Mouse (Mus musculus) forebrain, embryonic 12.5 days (tissue): Measurements from ENCODE around the gene Thbs3. TPM values are rescaled to one million over a fixed set of nuclear protein-coding genes. Genes with fewer than 3 reads are reported as not detected.

Experiments
- ATAC-seq: fragments of 200-750 bp; cut with Nextera tagmentation; 2 replicates; pipeline ENCODE4 v1.8.0; 2017; ENCODE audit warnings: moderate TSS enrichment; ENCODE audit not compliant: low FRiP score
- H3K27ac ChIP-seq: fragments of 300-500 bp; sonication (generic); 2 replicates; pipeline ENCODE4 v1.5.1; 2016; ENCODE audit warnings: mild to moderate bottlenecking
- H3K27me3 ChIP-seq: fragments of 300-500 bp; sonication (generic); 2 replicates; pipeline ENCODE4 v1.6.1; 2016; ENCODE audit warnings: mild to moderate bottlenecking
- H3K36me3 ChIP-seq: fragments of 300-500 bp; sonication (generic); replicated peaks from 2 replicates; pipeline ENCODE4 v1.6.1; 2016; ENCODE audit warnings: mild to moderate bottlenecking
- H3K4me1 ChIP-seq: fragments of 300-500 bp; sonication (generic); 2 replicates; pipeline ENCODE4 v1.6.1; 2016
- H3K4me2 ChIP-seq: fragments of 300-500 bp; sonication (generic); 2 replicates; pipeline ENCODE4 v1.6.1; 2016; ENCODE audit warnings: mild to moderate bottlenecking, moderate library complexity
- H3K4me3 ChIP-seq: fragments of 300-500 bp; sonication (generic); replicated peaks from 2 replicates; pipeline ENCODE4 v1.5.1; 2016; ENCODE audit warnings: mild to moderate bottlenecking
- H3K9ac ChIP-seq: fragments of 300-500 bp; sonication (generic); 2 replicates; pipeline ENCODE4 v1.6.1; 2016; ENCODE audit warnings: mild to moderate bottlenecking
- H3K9me3 ChIP-seq: fragments of 300-500 bp; sonication (generic); 2 replicates; pipeline ENCODE4 v1.6.1; 2016
- WGBS: fragments of 180-500 bp; shearing (Covaris S2); methylation state at CpG from one replicate; pipeline ENCODE4 v1.1.7; 2016; 5-methylcytosine and 5-hydroxymethylcytosine counted together
- polyA plus RNA-seq: library from polyadenylated mRNA; unstranded; fragments of >200 nt; fragmentation: Nextera tagmentation; extraction: Ambion mirVana; gene quantifications from 2 replicates; pipeline ENCODE4 v1.2.1, GENCODE M21; 2016

Thbs3 gene
- polyA plus RNA-seq, 1 experiment from 2014 or later = 97.9 TPM

DNA sequence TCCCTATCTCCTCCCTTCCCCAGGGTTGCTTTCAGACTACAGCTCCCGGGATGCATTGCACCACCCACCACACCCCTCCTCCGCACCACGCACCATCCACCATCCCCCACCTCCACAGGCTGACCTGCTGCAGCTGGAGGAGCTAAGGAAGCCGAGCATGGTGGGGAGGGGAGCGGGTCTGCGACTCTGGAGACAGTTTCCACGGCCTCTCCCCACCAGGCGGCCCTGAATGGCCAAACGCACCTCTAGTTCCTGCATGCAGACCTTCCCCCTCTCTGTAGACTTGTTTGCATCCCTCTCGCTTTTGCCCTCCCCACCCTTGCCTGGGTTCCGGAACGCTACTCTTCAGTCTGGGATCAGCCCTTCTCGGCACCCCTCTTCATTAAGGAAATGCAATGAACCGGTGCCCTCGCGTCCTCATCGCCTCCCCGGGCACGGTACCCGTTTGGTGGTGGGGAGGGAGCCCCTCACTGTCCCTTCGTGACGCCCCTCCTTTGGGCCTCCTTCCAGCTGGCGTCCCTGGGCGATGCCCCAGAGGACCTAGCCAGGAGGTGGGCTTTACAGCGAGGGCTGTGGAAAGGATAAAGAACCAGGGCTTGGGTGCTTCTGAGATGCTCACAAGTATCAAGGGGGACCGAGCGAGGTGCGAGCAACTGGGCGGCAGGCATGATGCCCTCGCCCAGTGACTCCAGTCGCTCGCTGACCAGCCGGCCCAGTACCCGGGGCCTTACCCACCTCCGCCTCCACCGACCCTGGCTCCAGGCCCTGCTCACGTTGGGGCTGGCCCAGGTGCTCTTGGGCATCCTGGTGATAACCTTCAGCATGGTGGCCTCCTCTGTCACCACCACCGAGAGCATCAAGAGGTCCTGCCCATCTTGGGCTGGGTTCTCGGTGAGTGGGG, 31.7 kb upstream of the Thbs3 start, which contains the start of gene Fam189b:
Fam189b (plus strand) TSS at position 86 of the 901 bp plus-strand sequence.
- H3K4me2 ChIP-seq = peak within 1 kb of the TSS; percentile 81
- peaks cover 50% of the 10 kb centered on the region for H3K4me1 ChIP-seq
- H3K9ac ChIP-seq = peak within 1 kb of the TSS; percentile 90
- H3K9me3 ChIP-seq = no peaks in the 10 kb centered on the region
- peaks cover 45% of the 10 kb centered on the region for H3K36me3 ChIP-seq
- ATAC-seq = peak; percentile 95
- WGBS = 7% methylated on average over 39 of the region's 39 CpGs
- H3K4me3 ChIP-seq = peak within 1 kb of the TSS; percentile 59
- H3K27me3 ChIP-seq = peaks cover 4% of the 10 kb centered on the region; the same call in 1 of the 2 replicates
- peak within 1 kb of the TSS; percentile 86 for H3K27ac ChIP-seq

DNA sequence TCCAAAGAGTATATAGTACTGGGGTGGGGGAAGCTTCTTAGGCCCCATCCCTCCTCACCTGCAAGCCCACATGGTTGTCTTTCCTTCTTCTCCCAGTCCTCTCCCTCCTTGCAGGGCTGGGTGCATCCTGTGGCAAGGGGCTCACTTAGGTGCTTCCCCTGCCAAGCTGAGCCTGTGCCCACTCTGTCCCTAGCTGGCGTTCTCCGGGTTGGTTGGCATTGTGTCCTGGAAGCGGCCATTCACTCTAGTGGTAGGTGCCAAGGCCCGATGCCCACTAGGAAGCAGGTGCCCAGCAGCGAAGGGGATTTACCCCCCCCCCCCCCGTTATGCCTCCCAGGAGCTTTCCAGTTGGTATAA, 31.0 kb upstream of the Thbs3 start:
- peaks cover 48% of the 10 kb centered on the region for H3K36me3 ChIP-seq
- H3K4me2 ChIP-seq = peak overlapping the region; percentile 81
- no peaks in the 10 kb centered on the region for H3K9me3 ChIP-seq
- H3K27me3 ChIP-seq = peaks cover 4% of the 10 kb centered on the region; the same call in 1 of the 2 replicates
- H3K4me3 ChIP-seq = peak overlapping the region; percentile 59
- no peak overlapping the region; the same call in 1 of the 2 replicates for H3K27ac ChIP-seq
- 83% methylated on average over 6 of the region's 6 CpGs for WGBS
- H3K9ac ChIP-seq = peak overlapping the region; percentile 90
- no peak for ATAC-seq
- peaks cover 44% of the 10 kb centered on the region for H3K4me1 ChIP-seq

DNA sequence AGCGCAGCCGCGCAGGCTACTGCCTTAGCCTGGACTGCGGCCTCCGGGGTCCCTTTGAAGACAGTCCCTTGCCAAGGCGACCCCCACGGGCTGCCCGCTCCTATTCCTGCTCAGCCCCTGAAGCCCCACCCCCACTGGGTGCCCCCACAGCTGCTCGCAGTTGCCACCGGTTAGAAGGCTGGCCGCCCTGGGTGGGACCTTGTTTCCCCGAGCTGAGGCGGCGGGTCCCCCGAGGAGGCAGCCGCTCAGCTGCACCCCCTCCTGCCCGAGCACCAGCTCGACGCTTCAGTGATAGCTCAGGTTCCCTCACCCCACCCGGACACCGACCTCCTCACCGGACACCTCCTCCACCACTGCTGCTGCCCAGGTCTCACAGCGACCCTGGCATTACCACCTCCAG, 27.8 kb upstream of the Thbs3 start:
- peaks cover 15% of the 10 kb centered on the region for H3K36me3 ChIP-seq
- 27% methylated on average over 23 of the region's 23 CpGs for WGBS
- no peak for ATAC-seq
- H3K4me2 ChIP-seq = no peak overlapping the region
- 0 out of 2 replicates have a peak overlapping the region, but pooled peaks have one; percentile 17 for H3K9ac ChIP-seq
- no peak overlapping the region for H3K27ac ChIP-seq
- no peaks in the 10 kb centered on the region for H3K9me3 ChIP-seq
- H3K4me3 ChIP-seq = no peak overlapping the region
- H3K4me1 ChIP-seq = peaks cover 40% of the 10 kb centered on the region
- H3K27me3 ChIP-seq = peaks cover 4% of the 10 kb centered on the region; the same call in 1 of the 2 replicates

DNA sequence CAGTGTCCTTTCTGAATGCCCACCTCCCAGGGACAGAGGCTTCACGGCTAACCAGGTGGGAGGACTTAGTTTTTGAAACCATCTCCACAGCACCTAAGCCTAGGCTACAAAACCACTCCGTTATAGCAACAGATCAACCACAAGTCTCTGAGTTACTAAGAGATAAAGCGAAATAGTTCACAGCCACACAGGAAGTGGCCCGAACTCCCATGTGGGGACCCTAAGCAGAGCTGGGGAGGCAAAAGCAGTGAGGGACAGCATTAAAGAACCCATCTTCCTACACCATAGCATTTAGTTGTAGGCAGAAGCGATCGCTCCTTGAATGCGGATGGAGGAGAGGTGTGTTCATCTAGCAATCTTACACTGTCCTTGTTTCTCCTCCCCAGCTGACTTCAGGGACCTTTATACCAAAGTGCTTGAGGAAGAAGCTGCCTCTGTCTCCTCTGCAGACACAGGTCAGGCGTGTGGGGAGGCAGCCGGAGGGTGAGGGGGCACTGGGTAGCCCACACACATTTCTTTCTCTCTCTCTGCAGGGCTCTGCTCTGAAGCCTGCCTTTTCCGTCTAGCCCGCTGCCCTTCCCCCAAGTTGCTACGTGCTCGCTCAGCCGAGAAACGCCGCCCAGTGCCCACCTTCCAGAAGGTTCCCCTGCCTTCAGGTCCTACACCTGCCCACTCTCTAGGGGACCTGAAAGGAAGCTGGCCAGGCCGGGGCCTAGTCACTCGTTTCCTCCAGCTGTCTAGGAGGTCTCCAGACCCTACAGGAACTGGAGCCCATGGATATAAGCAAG, 27.1 kb upstream of the Thbs3 start:
- H3K36me3 ChIP-seq = peaks cover 11% of the 10 kb centered on the region; the same call in 1 of the 2 replicates
- 0 out of 2 replicates have a peak overlapping the region, but pooled peaks have one; percentile 17 for H3K9ac ChIP-seq
- H3K4me2 ChIP-seq = no peak overlapping the region
- ATAC-seq = no peak
- no peaks in the 10 kb centered on the region for H3K9me3 ChIP-seq
- H3K27me3 ChIP-seq = peaks cover 4% of the 10 kb centered on the region; the same call in 1 of the 2 replicates
- no peak overlapping the region for H3K27ac ChIP-seq
- H3K4me3 ChIP-seq = no peak overlapping the region
- WGBS = 59% methylated on average over 18 of the region's 18 CpGs
- H3K4me1 ChIP-seq = peaks cover 34% of the 10 kb centered on the region

DNA sequence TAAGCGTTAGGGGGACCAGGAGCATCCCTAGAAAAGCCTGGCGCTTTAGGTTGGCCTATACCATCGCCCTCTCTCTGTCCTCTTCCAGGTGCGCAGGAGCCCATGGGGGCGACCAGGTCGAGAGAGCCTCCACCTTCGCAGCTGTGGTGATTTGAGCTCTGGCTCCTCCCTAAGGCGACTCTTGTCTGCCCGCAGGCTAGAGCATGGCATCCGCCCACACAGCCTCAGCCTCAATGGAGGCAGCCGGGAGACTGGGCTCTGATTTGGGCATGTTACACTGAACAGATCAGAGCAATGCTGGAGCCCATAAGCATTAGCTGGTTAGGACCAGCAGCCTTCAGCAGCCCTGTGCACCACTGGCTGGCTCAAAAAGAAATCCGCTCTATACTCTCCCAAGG, 26.5 kb upstream of the Thbs3 start:
- Histone ChIP-seq H3K4me1 (peaks cover 32% of the 10 kb centered on the region), H3K9ac (no peak overlapping the region), H3K36me3 (peaks cover 11% of the 10 kb centered on the region; the same call in 1 of the 2 replicates), H3K4me2 (no peak overlapping the region), H3K27me3 (peaks cover 4% of the 10 kb centered on the region; the same call in 1 of the 2 replicates), H3K9me3 (no peaks in the 10 kb centered on the region), H3K27ac (no peak overlapping the region), H3K4me3 (no peak overlapping the region)
- no peak for ATAC-seq
- 61% methylated on average over 12 of the region's 12 CpGs for WGBS

DNA sequence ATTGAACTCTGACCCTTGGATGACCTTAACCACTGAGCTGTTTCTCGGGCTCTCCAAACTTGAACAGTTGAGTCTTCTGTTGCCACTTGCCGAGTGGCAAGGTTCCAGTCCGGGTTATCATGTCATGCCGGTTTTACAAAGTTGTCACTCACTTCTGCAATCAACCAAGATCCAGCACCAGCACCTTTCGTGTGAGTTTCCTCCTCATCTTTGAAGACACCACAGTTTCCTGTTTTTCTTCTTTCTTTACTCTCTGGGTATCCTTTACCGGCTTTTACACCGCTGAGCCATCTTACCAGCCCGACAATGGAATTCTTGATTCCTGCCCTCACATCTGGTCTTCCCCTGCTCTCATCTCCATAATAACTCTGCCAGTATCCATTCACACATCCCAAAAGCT, 24.5 kb upstream of the Thbs3 start:
- 93% methylated on average over 8 of the region's 8 CpGs for WGBS

DNA sequence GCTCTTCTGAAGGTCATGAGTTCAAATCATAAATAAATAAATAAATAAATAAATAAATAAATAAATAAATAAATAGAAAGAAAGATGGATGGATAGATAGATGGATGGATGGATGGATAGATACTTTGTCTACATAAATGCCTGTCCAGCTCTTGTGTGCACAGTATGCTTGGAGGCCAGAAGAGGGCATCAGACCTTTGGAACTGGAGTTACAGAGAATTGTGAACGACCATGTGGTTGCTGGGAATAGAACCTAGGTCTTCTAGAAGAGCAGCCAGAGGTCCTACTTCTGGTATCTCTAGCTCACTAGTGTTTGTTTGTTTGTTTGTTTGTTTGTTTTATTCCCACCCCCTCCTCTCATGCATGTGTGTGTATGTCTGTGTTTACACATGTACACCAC, 21.6 kb upstream of the Thbs3 start:
- Histone ChIP-seq H3K27me3 (no peaks in the 10 kb centered on the region), H3K27ac (no peak overlapping the region), H3K36me3 (peaks cover 6% of the 10 kb centered on the region; the same call in 1 of the 2 replicates), H3K4me1 (peaks cover 14% of the 10 kb centered on the region), H3K9ac (no peak overlapping the region), H3K9me3 (no peaks in the 10 kb centered on the region), H3K4me2 (no peak overlapping the region), H3K4me3 (no peak overlapping the region)
- no peak for ATAC-seq
- 71% methylated on average over 1 of the region's 1 CpGs for WGBS

More for the DNA sequence above, 24.5 kb upstream of the Thbs3 start:
- Histone ChIP-seq H3K4me3 (no peak overlapping the region), H3K36me3 (peaks cover 11% of the 10 kb centered on the region; the same call in 1 of the 2 replicates), H3K9ac (no peak overlapping the region), H3K27ac (no peak overlapping the region), H3K27me3 (peaks cover 4% of the 10 kb centered on the region; the same call in 1 of the 2 replicates), H3K4me1 (peaks cover 16% of the 10 kb centered on the region), H3K4me2 (no peak overlapping the region), H3K9me3 (no peaks in the 10 kb centered on the region)
- ATAC-seq = no peak

DNA sequence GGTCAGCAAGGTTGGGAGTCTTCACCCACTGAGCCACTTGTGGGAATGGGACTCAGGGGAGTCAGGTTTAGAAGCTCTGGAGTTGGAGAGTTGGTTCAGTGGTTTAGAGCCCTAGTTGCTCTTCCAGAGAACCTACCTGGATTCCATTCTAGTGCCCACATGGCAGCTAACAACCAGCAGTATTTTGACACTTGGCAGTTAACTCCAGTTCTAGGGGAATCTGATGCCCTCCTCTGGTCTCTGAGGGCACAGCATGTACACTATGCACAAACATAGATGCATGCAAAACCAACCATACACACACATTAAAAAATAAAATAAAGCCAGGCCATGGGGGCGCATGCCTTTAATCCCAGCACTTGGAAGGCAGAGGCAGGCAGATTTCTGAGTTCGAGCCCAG, 21.1 kb upstream of the Thbs3 start:
- Histone ChIP-seq H3K4me1 (peaks cover 14% of the 10 kb centered on the region), H3K36me3 (peaks cover 1% of the 10 kb centered on the region; the same call in 1 of the 2 replicates), H3K9me3 (no peaks in the 10 kb centered on the region), H3K27me3 (no peaks in the 10 kb centered on the region), H3K4me3 (no peak overlapping the region), H3K9ac (no peak overlapping the region), H3K27ac (no peak overlapping the region), H3K4me2 (no peak overlapping the region)
- 91% methylated on average over 2 of the region's 2 CpGs for WGBS
- ATAC-seq = no peak

DNA sequence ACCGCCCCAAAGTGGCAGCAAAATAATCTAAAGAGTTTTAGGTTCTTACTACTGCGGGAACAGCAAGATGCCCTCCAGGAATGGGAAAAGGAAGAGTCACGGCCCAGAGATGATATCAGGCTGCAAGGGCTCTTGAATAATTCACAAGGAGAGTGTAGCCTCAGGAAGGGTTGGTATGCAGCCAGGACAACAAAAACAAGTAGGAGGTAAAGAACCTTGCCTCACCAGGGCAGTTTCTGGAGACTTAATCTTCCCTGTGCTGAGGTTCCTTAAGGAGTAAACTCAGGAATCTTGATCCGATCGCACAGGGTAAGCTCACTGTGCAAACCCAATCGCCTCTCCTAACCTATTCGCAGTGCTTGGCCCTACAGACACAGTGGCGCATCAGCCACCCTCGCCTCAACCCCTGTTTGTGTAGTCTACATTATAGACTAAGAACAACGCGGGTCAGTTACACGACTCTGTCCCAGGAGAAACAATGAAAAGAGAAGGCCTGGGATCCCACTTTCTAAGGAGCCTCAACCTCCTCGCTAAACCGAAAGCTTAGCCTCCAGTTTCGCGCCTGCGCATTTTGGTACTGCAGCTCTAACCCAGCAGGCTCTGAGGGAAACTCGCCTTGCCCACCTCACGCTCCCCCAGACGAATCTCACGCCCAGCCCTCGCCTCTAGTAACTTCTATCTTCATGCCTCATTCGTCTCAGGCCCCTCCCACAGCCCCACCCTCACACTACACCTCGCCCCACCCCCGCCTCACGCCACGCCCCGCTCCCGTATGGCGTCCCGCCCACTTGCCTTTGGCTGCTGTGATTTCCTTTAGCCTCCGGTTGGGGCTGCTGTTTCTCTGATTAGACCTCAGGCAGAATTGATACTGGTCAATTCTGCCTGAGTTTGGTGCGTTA, 18.8 kb upstream of the Thbs3 start:
- peak; percentile 94 for ATAC-seq

DNA sequence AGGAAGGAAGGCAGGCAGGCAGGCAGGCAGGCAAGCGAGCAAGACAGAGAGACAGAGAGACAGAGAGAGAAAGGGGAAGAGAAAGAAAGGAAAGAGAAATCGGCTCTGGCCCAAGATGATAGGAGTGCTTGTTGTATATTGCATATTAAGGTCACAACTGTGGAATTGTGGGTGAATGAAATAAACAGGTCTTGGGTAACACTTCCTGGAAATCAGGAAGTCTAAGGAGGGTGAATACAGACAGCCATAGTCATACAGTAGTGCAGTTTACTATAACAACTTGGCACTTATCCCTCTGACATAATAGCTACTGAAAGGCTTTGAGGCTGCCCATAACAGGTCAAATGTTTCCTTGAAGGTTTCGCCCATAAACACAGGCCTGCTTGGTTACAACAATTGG, 15.1 kb upstream of the Thbs3 start:
- Histone ChIP-seq H3K9ac (no peak overlapping the region), H3K4me3 (no peak overlapping the region), H3K36me3 (0 out of 2 replicates have a peak, but pooled peaks cover 5% of the 10 kb centered on the region), H3K4me2 (no peak overlapping the region), H3K9me3 (no peaks in the 10 kb centered on the region), H3K4me1 (peaks cover 20% of the 10 kb centered on the region), H3K27me3 (no peaks in the 10 kb centered on the region), H3K27ac (no peak overlapping the region)
- no peak for ATAC-seq
- WGBS = 87% methylated on average over 3 of the region's 3 CpGs

More for the DNA sequence above, 18.8 kb upstream of the Thbs3 start:
- Histone ChIP-seq H3K36me3 (no peaks in the 10 kb centered on the region), H3K9me3 (no peaks in the 10 kb centered on the region), H3K9ac (peak overlapping the region; percentile 41), H3K4me2 (peak overlapping the region; percentile 50), H3K27me3 (no peaks in the 10 kb centered on the region), H3K4me3 (peak overlapping the region; percentile 29), H3K4me1 (peaks cover 14% of the 10 kb centered on the region), H3K27ac (peak overlapping the region; percentile 77)
- 6% methylated on average over 33 of the region's 33 CpGs for WGBS
